ENCODE assay signal across 30 mouse cellular contexts in genomic region chr17:30691481-30691880, GRCm38 (mm10).
"Had no signal": no experiment of that assay in that cellular context is flagged by ENCODE, and none has a peak within 500 bp of the region (broad histone marks: within the 10 kb centered on the region; RNA-seq: fewer than 3 reads in every experiment).

No protein-coding gene starts in this region.

- DNase-seq: left cerebral cortex, postnatal 4 days; liver, embryonic 13.5 days; liver, postnatal 0 days; lung, adult 18-20 months; lung, adult 2 months; lung, embryonic 14.5 days; lung, postnatal 10 days; lung, postnatal 14 days; lung, postnatal 36 days; lung, postnatal 4 days; midbrain, embryonic 14.5 days had no signal

- H3K4me3 ChIP-seq: limb, embryonic 10.5 days; limb, embryonic 12.5 days; limb, embryonic 13.5 days; limb, embryonic 15.5 days; liver, embryonic 12.5 days; liver, embryonic 13.5 days; liver, embryonic 15.5 days; lung, embryonic 15.5 days; megakaryocyte, embryonic 14.5 days; midbrain, embryonic 10.5 days; midbrain, embryonic 12.5 days; midbrain, embryonic 13.5 days; midbrain, embryonic 15.5 days; neural tube, embryonic 12.5 days had no signal

- H3K27ac ChIP-seq: limb, embryonic 10.5 days; limb, embryonic 12.5 days; limb, embryonic 13.5 days; limb, embryonic 15.5 days; liver, embryonic 12.5 days; liver, embryonic 13.5 days; liver, embryonic 14.5 days; liver, embryonic 15.5 days; lung, embryonic 15.5 days; macrophage; midbrain, embryonic 10.5 days; midbrain, embryonic 12.5 days; midbrain, embryonic 13.5 days; midbrain, embryonic 15.5 days; neural tube, embryonic 12.5 days had no signal

- ATAC-seq: liver, embryonic 12.5 days; liver, postnatal 0 days; lung, postnatal 0 days; midbrain, embryonic 13.5 days; midbrain, embryonic 15.5 days; midbrain, embryonic 16.5 days had no signal

- H3K36me3 ChIP-seq: limb, embryonic 10.5 days; limb, embryonic 12.5 days; limb, embryonic 13.5 days; limb, embryonic 15.5 days; liver, embryonic 12.5 days; liver, embryonic 13.5 days; liver, embryonic 15.5 days; lung, embryonic 15.5 days; midbrain, embryonic 10.5 days; midbrain, embryonic 12.5 days; midbrain, embryonic 13.5 days; midbrain, embryonic 15.5 days; neural tube, embryonic 12.5 days had no signal

- H3K9ac ChIP-seq: limb, embryonic 12.5 days; limb, embryonic 13.5 days; limb, embryonic 15.5 days; liver, embryonic 12.5 days; liver, embryonic 13.5 days; liver, embryonic 14.5 days; liver, embryonic 15.5 days; liver, postnatal 0 days; lung, embryonic 14.5 days; lung, embryonic 15.5 days; midbrain, embryonic 12.5 days; midbrain, embryonic 13.5 days; midbrain, embryonic 15.5 days; neural tube, embryonic 12.5 days had no signal

- H3K9me3 ChIP-seq: limb, embryonic 10.5 days; limb, embryonic 12.5 days; limb, embryonic 13.5 days; limb, embryonic 15.5 days; liver, embryonic 12.5 days; liver, embryonic 13.5 days; liver, embryonic 15.5 days; lung, embryonic 15.5 days; midbrain, embryonic 10.5 days; midbrain, embryonic 12.5 days; midbrain, embryonic 13.5 days; midbrain, embryonic 15.5 days; neural tube, embryonic 12.5 days had no signal

- H3K4me1 ChIP-seq: limb, embryonic 15.5 days; liver, embryonic 13.5 days; liver, embryonic 15.5 days; lung, embryonic 15.5 days; megakaryocyte, embryonic 14.5 days; midbrain, embryonic 12.5 days; midbrain, embryonic 13.5 days; midbrain, embryonic 15.5 days; neural tube, embryonic 12.5 days had no signal

- H3K4me2 ChIP-seq: limb, embryonic 12.5 days; limb, embryonic 13.5 days; limb, embryonic 15.5 days; liver, embryonic 11.5 days; liver, embryonic 12.5 days; liver, embryonic 13.5 days; liver, embryonic 15.5 days; lung, embryonic 14.5 days; lung, embryonic 15.5 days; midbrain, embryonic 11.5 days; midbrain, embryonic 12.5 days; midbrain, embryonic 13.5 days; midbrain, embryonic 15.5 days; neural tube, embryonic 12.5 days had no signal

- H3K27me3 ChIP-seq: limb, embryonic 12.5 days; limb, embryonic 13.5 days; limb, embryonic 15.5 days; liver, embryonic 12.5 days; liver, embryonic 13.5 days; liver, embryonic 15.5 days; lung, embryonic 15.5 days; megakaryocyte, embryonic 14.5 days; midbrain, embryonic 12.5 days; midbrain, embryonic 13.5 days; midbrain, embryonic 15.5 days; neural tube, embryonic 12.5 days had no signal
